Mouse (Mus musculus) myocyte (in vitro differentiated cells): Measurements from ENCODE around the gene Crocc.

Experiments
- E2F4 ChIP-seq: IDR thresholded peaks from one replicate; pipeline ENCODE4 v1.6.1; 2011; ENCODE audit warnings: mild to moderate bottlenecking, control low read depth, moderate library complexity; ENCODE audit not compliant: insufficient read depth
- POLR2A ChIP-seq: IDR thresholded peaks from one replicate; pipeline ENCODE4 v1.6.1; 2011; ENCODE audit warnings: low read depth, mild to moderate bottlenecking, control low read depth, moderate library complexity; ENCODE audit not compliant: insufficient read length
- SRF ChIP-seq: IDR thresholded peaks from one replicate; pipeline ENCODE4 v1.6.1; 2011; ENCODE audit warnings: low read depth; ENCODE audit not compliant: control insufficient read depth, insufficient read length
- TCF12 ChIP-seq: IDR thresholded peaks from one replicate; pipeline ENCODE4 v1.6.1; 2011; ENCODE audit warnings: mild to moderate bottlenecking, control low read depth; ENCODE audit not compliant: poor library complexity, insufficient read depth, severe bottlenecking

GRCm38 (mm10) chr4:141059616-141060425 is 529 bp downstream of the Crocc start:
- TF ChIP-seq E2F4 (no peak), TCF12 (no peak), POLR2A (no peak), SRF (no peak)
